Mouse (Mus musculus) gastrocnemius, adult 2 months (tissue): ENCODE data around the gene Kcnj2. TPM values are rescaled to one million over a fixed set of nuclear protein-coding genes. Genes with fewer than 3 reads are reported as not detected.

ENCODE experiments used
- DNase-seq: peaks from one replicate; pipeline ENCODE4 v3.0.0; 2022
- H3K27ac ChIP-seq: fragments of 200-600 bp; 2 replicates; pipeline ENCODE4 v1.8.1; 2022; ENCODE audit warnings: mild to moderate bottlenecking
- H3K4me3 ChIP-seq: fragments of 200-600 bp; 2 replicates; pipeline ENCODE4 v1.8.1; 2022; ENCODE audit warnings: mild to moderate bottlenecking, moderate library complexity
- CTCF ChIP-seq: fragments of 200-600 bp; IDR thresholded peaks from 2 replicates; pipeline ENCODE4 v1.8.1; 2022; ENCODE audit warnings: antibody characterized with exemption, mild to moderate bottlenecking, moderate library complexity
- intact Hi-C: fragments of 180-260 bp; cut with DNase I; formaldehyde crosslinking; loops from one replicate; pipeline ENCODE4 v1.15.1; 2025
- long read RNA-seq, 2 experiments: library from polyadenylated mRNA; stranded (forward); transcript quantifications; one replicate each; pipeline ENCODE4 v2.0.0; 2021
- total RNA-seq, 2 experiments: library from RNA; stranded (reverse); gene quantifications; 2 replicates each; pipeline ENCODE4 v1.2.3; 2021

Gene Kcnj2
- total RNA-seq, result 10 to 100 TPM; 33.9 to 57.3 TPM
- long read RNA-seq, experiment 1, full-length matches to known transcripts, result 2 of 2 reads
- long read RNA-seq, experiment 1, partial matches to known transcripts, result 0 of 2 reads
- long read RNA-seq, experiment 1, other reads (novel, unspliced or antisense), result 0 of 2 reads
- long read RNA-seq, experiment 2, full-length matches to known transcripts, result 3 of 7 reads
- long read RNA-seq, experiment 2, partial matches to known transcripts, result 0 of 7 reads
- long read RNA-seq, experiment 2, other reads (novel, unspliced or antisense), result 4 of 7 reads

- peak within 1 kb of the TSS; percentile 98 for H3K27ac ChIP-seq
- peak within 1 kb of the TSS; percentile 77 for H3K4me3 ChIP-seq
- intact Hi-C loops, result loop anchor here (2.0 to 10.0 kb wide), 6 partner anchors 172 to 701 kb away; no protein-coding TSS in a partner anchor
- peak; percentile 97 for DNase-seq
- TF ChIP-seq CTCF, result peak; percentile 13; the same call in 1 of the 2 replicates
Measured at GRCm38 (mm10) chr11:111065635-111066298, at the start of gene Kcnj2. Kcnj2 (plus strand) TSS chr11:111066164.

DNA sequence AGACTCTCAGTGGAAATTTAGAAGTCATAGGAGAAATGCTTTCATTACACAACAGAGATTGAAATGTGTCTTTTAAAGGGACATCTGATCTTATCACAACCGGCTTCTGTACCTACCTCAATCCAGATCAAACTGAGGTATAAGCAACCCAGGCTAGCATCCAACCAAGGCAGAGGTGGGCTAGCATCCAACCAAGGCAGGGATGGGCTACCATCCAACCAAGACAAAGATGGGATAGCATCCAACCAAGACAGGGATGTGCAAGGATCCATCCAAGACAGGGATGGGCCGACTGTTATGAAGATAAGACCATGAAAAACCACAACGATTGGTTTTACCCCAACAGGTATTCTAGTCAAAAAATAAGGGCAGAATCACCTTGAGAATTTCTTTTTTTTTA is 49.8 kb upstream of the Kcnj2 start:
- Histone ChIP-seq H3K27ac (no peak overlapping the region), H3K4me3 (no peak overlapping the region)
- no peak for DNase-seq
- intact Hi-C loops, result no loop called here
- TF ChIP-seq CTCF, result no peak

DNA sequence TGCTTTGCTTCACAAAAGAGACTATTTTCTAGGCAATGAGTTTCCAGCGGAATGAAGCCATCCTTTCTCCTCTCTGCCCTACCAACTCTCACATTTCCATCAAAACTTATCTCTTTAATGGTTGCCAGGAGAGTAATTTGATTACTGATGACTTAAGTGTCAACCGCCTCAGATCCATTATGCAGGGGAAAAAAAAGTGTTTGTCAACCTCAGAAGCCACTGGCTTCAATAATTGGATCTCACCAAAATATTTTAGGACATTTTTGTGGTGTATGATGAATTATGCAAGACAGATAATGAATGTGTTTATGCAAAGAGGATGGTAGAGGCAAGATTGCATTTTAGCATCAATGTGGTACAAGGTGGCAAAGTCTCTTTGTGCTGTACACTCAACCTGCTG is 45.8 kb upstream of the Kcnj2 start:
- Histone ChIP-seq H3K27ac (no peak overlapping the region), H3K4me3 (no peak overlapping the region)
- no peak for TF ChIP-seq CTCF
- no peak for DNase-seq
- intact Hi-C loops, result no loop called here

DNA sequence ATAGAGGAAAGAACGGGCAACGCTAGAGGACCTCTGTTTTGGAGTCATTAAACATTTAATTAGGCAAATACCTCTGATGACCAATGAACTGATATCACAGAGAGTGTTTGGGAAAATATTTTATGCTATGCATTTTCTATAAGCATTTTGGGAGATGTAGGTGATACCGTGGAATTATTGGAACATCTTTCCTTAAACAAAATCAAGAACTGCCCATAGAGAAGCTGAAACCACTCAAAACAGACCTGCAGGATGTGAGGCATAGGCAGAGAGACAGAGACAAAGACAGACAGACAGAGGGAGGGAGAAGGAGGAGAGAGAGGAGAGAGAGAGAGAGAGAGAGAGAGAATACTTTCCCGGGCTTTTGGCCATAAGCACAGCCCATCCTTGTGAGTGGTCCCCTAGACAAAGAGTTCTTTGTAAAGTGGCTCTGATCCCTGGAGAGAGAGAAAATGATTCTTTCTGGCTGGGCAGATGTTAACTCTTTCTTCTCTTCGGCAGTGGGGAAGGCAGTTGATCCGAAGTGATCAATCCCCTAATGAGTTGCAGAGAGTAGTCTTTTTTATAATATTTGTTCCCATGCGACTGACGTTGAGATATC is 43.2 kb upstream of the Kcnj2 start:
- DNase-seq, result no peak
- no peak for TF ChIP-seq CTCF
- Histone ChIP-seq H3K4me3 (no peak overlapping the region), H3K27ac (no peak overlapping the region)
- intact Hi-C loops, result no loop called here

DNA sequence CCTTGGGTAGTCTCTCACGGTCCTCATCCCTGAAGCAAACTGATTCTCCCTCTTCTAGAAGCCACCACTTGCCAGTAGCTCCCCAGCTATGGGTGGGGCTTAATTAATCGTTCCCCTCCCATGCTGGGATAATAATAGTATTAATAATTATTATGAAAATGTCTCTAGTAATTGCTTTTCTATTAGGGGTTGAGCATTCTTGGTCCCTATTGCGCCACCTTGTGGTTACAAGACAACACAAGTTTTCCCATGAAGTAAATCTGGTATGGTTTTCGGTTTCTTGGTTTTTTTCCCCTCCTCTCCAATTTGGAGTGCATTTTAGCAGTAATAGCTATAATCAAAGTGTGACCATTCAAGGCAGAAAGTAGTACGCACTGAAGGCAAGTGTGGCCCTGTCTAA is 23.8 kb upstream of the Kcnj2 start:
- intact Hi-C loops, result loop anchor here (2.0 to 5.0 kb wide), 3 partner anchors 470 to 540 kb away; no protein-coding TSS in a partner anchor
- peak; percentile 82 for TF ChIP-seq CTCF
- peak; percentile 30 for DNase-seq
- Histone ChIP-seq H3K4me3 (no peak overlapping the region), H3K27ac (no peak overlapping the region)

DNA sequence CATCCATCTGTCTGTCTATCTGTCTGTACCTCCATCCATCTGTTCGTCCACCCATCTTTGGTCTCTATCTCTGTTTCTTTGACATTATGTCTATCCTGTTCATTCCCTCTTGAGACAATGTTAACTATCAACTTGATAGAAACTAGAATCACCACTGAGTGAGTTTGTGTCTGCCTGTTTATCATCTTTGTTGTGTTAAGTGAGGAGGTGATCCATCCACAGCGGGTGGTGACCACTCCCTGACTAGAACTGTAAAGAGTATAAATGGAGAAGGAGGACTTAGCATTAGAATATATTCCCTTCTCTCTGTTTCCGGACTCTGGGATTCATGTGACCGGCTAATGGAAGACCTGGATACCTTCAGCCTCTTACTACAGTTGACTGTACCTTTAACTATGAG is 22.7 kb upstream of the Kcnj2 start:
- Histone ChIP-seq H3K27ac (no peak overlapping the region), H3K4me3 (no peak overlapping the region)
- intact Hi-C loops, result loop anchor here (2.0 to 5.0 kb wide), 3 partner anchors 471 to 541 kb away; no protein-coding TSS in a partner anchor
- DNase-seq, result no peak
- no peak for TF ChIP-seq CTCF

- Histone ChIP-seq H3K27ac (no peak overlapping the region), H3K4me3 (no peak overlapping the region)
- TF ChIP-seq CTCF, result no peak
- intact Hi-C loops, result no loop called here
- no peak for DNase-seq
Measured at GRCm38 (mm10) chr11:111054252-111054651, 11.7 kb upstream of the Kcnj2 start.

- no peak for TF ChIP-seq CTCF
- H3K27ac ChIP-seq, result no peak overlapping the region
- H3K4me3 ChIP-seq, result no peak overlapping the region
- intact Hi-C loops, result no loop called here
- DNase-seq, result no peak
Measured at GRCm38 (mm10) chr11:111054854-111055822, 10.8 kb upstream of the Kcnj2 start.

- intact Hi-C loops, result no loop called here
Measured at GRCm38 (mm10) chr11:111056030-111056429, 9.9 kb upstream of the Kcnj2 start.

DNA sequence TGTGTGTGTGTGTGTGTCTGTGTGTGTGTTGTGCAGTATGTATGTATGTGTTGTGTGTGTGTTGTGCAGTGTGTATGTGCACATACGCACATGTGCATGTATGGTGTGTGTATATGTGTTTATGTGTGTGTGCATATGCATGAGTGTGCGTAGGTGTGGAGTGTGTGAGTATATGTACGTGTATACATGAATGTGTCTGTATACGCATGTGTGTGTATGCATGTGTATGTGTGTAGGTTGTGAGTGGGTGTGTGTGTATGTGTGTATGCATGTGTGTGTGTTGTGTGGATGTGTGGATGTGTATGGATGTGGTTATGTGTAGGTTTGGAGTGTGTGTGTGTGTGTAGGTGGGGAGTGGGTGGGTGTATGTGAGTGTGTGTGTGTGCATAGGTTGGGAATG is 8.5 kb upstream of the Kcnj2 start:
- no peak overlapping the region for H3K27ac ChIP-seq
- intact Hi-C loops, result no loop called here
- no peak for DNase-seq
- no peak overlapping the region for H3K4me3 ChIP-seq
- TF ChIP-seq CTCF, result no peak

More at GRCm38 (mm10) chr11:111056030-111056429, 9.9 kb upstream of the Kcnj2 start:
- DNase-seq, result no peak
- no peak for TF ChIP-seq CTCF
- Histone ChIP-seq H3K4me3 (no peak overlapping the region), H3K27ac (no peak overlapping the region)

- H3K27ac ChIP-seq, result no peak overlapping the region
- DNase-seq, result no peak
- H3K4me3 ChIP-seq, result no peak overlapping the region
- intact Hi-C loops, result no loop called here
- TF ChIP-seq CTCF, result no peak
Measured at GRCm38 (mm10) chr11:111059440-111059839, 6.5 kb upstream of the Kcnj2 start.

DNA sequence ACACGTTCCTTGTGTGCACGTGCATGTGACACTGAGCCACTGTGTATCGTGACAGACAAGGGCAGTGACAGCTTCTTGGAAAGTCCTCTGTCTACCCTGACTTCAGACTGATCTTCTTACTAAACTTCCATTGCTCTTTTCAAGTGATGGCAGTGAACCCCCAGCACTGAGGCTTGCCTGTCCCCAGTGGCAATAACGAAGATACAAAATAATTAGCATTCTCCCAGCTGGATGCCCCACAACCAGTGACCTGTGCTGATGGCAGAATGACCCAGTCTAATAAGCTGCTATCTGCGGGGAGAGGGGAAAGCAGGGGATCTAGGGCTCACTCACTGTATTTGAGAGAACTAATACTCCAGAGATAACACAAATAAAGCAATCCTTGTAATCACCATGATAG is 5.7 kb upstream of the Kcnj2 start:
- Histone ChIP-seq H3K27ac (no peak overlapping the region), H3K4me3 (no peak overlapping the region)
- TF ChIP-seq CTCF, result no peak
- DNase-seq, result no peak
- intact Hi-C loops, result loop anchor here (10.0 kb wide), 1 partner anchor 695 kb away; no protein-coding TSS in a partner anchor
